Mouse (Mus musculus): ENCODE results near the gene Ccdc8.

Ccdc8 gene

GRCm38 (mm10) chr7:17019426-17020166 lies 27.1 kb downstream of the Ccdc8 start:
- no peak for TF ChIP-seq GATA4 (IDR thresholded peaks at IDR 0.05; ENCODE audit: insufficient replicate concordance, low read length)

GRCm38 (mm10) chr7:17022176-17022575 lies 29.7 kb downstream of the Ccdc8 start:
- TF ChIP-seq GATA4 (IDR thresholded peaks at IDR 0.05; ENCODE audit: insufficient replicate concordance, low read length): no peak

GRCm38 (mm10) chr7:17023701-17024100 lies 31.2 kb downstream of the Ccdc8 start:
- TF ChIP-seq GATA4 (IDR thresholded peaks at IDR 0.05; ENCODE audit: insufficient replicate concordance, low read length): no peak; the same call in 1 of the 2 replicates

DNA sequence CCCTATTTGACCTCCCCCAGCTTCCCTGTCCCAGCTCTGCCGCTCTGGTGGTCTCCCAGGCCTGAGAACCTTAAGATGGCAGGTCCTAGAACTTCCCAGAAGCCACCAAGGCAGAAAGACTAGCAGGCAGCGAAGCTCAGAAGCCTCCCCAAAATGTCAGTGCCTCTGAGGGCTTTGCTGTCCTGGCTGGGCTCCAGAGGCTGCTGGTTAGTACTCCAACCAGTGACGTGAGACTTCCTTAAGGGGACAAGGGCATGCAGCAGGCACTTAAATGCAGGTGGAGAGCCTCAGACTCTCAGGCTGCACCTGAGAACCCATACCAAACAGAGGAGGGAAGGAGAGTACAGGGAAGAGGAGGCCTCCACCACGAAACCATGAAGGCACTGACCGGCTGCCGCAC lies 31.6 kb downstream of the Ccdc8 start:
- no peak for TF ChIP-seq GATA4 (IDR thresholded peaks at IDR 0.05; ENCODE audit: insufficient replicate concordance, low read length)

DNA sequence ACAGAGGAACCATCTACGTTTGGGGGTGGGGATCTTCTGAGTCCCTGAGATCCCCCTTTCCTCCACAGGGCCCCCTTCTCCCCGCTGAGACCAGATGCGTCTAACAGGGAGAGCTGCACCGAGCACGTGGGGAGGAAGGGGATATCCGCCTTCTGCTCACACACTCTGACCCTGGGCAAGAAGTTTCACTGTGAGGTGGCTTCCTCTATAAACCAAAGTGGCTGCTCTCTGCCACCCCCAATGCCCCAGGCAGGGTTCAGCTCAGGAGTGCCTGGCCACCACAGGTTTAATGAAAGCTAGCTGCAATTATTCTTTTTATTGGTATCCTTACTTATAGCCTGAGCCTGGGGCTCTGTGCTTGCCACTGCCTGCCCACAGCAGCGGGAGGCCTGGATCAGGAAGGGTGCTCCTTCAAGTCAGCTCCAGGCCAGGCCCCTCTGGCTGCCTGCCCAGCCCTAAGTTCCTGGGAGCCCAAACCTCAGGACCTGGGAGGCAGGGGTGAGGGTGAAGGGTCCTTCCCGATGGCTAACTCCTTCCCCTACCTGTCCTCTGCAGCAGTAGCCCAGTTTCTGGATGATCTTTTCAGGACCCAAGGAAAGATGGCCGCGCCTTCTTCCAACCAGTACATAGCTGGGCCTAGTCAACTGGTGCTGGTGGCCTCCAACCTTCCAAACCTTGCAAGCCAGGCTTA lies 32.5 kb downstream of the Ccdc8 start:
- TF ChIP-seq GATA4 (IDR thresholded peaks at IDR 0.05; ENCODE audit: insufficient replicate concordance, low read length): no peak

- TF ChIP-seq GATA4 (IDR thresholded peaks at IDR 0.05; ENCODE audit: insufficient replicate concordance, low read length): no peak
These were observed 33.0 kb downstream of the Ccdc8 start for GRCm38 (mm10) chr7:17025505-17025894.

DNA sequence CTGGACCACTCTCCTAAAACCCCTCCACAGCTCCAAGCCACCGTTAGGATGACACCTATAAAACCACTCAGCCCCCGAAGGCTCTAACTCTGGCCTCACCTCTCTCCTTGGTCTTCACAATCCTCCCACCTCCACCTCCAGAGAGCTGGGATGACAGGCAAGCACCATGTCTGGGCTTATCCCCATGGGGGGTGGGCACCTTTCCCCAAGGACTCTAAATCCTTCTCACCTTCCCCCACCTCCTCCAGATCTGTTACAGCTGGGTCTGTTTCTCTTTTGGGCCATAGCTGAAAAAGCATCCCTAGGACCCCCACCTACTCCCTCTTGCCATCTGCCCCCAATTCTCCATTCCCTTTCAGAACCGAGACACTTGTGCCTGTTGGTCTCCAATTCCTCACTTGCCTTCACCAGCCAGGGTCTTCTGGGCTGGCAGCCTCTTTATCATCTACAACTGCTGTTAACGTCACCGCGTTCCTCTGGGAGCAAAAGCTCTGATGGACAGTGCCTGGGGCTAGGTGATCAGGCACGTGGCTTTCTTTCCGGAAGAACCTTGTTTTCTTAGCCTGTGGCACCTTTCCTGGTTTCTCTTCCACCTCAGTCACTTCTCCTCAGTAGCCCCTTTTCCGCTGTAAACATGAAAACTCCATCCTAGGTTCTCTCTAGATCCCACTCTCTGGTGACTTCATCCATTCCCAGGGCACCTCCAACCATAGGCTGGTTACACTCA lies 33.6 kb downstream of the Ccdc8 start:
- TF ChIP-seq GATA4 (IDR thresholded peaks at IDR 0.05; ENCODE audit: insufficient replicate concordance, low read length): no peak

DNA sequence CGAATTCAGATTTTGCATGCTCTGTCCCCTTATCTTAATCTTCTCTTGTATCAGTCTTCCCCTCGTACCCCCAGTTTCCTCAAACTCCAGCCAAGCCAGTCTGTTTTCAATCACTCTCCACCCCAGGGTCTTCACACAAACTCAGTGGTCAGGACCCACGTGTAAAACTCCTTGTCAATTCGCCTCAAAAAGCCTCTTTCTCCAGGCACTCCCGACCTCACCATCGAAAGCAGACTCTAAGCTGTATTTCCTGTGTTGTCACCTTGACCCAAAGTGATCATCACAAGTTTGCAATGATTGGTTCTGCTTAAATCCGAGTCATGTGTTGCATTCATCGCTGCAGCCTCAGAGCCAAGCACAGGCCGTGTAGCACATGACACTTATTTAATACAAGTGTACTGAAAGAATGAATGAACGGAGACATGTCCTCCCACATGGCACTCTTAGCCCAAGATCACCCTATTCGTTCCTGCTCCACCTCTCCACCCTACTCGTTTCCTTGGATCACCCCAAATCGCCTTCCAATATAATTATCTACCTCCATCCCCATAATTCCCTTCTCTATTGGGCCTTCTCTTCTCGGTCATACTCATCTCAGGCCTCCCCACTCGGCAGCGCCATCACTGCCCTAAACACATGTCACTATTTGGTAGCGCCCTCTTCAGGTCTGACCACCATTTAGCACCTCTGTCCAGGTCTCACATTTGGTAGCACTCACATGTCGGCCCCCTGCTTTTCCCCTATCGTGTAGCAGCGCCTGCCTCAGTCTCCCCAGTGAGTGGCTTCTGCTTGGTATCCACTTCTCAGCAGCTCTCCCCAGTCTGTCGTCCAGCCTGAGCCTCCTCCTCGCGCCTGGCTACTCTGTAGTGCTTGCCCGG lies 34.4 kb downstream of the Ccdc8 start:
- no peak for TF ChIP-seq GATA4 (IDR thresholded peaks at IDR 0.05; ENCODE audit: insufficient replicate concordance, low read length)

DNA sequence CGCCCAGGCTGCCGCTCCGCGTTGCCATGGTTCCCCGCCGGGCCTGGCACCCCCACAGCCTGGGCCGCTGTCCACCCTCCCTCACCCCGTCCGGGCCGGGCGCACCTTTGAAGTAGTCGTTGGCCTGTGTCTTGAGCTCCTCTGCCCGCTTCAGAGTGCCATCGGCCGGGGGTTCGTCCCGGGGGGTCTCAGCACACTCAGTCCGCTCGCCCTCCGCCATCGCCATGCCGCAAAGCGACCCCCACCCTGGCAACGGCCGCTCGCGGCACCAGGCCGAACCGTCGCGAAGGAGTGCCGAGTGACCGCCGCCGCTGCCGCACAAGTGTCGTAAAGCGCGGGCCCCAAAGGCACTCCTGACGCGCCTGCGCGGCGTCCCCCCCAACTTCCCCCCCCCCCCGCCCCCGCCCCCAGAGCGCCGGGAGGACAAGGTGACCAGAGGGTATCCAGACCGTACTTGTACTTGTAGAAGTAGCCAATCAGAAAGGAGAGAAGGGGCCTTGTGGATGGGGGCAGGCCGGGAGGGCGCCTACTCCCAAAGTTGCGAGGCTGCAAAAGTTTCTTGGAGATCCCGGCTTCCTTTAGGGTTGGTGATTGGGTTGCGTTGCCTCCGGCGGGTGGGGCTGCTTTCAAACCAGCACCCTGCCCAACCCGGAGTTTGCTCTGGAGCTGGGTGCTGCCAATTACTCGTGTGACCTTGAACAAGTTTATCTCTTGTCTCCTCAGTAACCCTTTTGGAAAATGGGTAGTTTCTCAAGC lies 35.3 kb downstream of the Ccdc8 start, which contains the start of gene Ppp5c:
Gene Ppp5c, minus strand, starts transcription at position 337 of the 756 bp plus-strand sequence.
- peak; percentile 48; the same call in 1 of the 2 replicates for TF ChIP-seq GATA4 (IDR thresholded peaks at IDR 0.05; ENCODE audit: insufficient replicate concordance, low read length)

DNA sequence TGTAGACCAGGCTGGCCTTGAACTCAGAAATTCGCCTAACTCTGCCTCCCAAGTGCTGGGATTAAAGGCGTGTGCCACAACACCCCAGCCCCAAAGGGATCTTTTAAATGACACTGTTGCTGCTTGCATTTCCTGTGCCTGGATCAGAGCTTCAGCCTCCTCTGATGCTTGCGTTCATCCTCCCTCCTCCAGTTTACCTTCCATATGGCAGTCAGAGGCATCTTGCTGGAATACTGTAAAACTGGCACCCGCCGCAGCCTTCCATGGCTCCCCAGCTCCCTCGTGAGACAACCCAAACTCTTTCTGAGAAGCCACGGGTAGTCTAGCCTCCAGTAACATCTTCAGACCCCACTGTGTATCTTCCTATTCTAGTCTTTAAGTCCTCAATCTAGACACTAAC lies 36.4 kb downstream of the Ccdc8 start:
- no peak for TF ChIP-seq GATA4 (IDR thresholded peaks at IDR 0.05; ENCODE audit: insufficient replicate concordance, low read length)

GRCm38 (mm10) chr7:17030239-17030638 lies 37.7 kb downstream of the Ccdc8 start:
- no peak for TF ChIP-seq GATA4 (IDR thresholded peaks at IDR 0.05; ENCODE audit: insufficient replicate concordance, low read length)

DNA sequence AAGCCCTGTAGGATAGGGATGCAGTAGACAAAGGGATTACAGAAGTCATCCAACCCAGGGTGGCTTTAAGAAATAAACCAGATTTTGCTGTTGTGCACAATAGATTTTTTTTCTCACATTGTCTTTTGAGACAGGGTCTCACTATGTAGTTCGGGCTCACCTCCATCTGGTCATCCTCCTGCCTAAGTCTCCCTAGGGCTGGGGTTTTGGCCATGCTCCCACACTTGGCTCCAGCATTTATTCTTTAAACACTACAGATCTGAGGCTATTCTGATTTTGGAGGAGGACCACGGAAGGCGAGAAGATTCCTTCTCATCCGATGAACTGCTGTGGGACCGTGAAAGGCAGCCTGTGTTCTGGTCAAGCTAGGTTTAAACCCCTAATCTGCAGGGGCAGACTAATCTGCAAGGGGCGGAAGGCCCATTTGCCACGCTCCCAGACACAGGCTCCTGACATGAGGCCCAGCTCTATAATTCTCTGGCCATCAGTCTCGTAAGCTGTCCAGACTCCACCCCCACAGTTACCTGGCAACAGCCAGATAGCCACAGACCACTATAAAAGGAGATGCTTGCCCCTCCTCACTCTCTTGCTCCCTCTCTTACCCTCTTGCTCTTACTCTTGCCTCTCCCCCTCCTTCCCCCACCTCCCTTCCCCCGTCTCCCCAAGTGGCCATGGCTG lies 45.6 kb downstream of the Ccdc8 start:
- TF ChIP-seq GATA4 (IDR thresholded peaks at IDR 0.05; ENCODE audit: insufficient replicate concordance, low read length): no peak

DNA sequence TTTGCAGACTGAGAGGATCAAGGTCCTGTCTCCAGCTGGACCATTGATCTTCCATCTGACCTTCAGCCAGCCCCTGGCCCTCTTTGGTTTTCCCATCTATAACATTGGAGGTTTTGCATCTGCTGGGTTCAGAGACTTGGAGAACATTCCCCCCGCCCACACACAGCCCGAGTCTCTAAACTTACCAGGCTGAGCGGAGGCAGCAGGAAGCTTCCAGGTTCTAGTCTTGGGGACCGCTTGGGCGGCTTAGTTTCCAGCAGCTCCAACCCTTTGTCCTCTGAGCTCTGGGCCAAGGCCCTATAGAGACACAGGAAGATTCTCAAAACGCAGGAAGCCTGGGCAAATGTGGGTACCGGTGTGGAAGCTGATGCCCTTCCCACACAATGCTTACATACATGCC lies 46.9 kb downstream of the Ccdc8 start:
- TF ChIP-seq GATA4 (IDR thresholded peaks at IDR 0.05; ENCODE audit: insufficient replicate concordance, low read length): no peak

GRCm38 (mm10) chr7:17045743-17046142 lies 53.2 kb downstream of the Ccdc8 start:
- TF ChIP-seq GATA4 (IDR thresholded peaks at IDR 0.05; ENCODE audit: insufficient replicate concordance, low read length): no peak
